ENCODE assay signal across 47 mouse cellular contexts in the genomic region with DNA sequence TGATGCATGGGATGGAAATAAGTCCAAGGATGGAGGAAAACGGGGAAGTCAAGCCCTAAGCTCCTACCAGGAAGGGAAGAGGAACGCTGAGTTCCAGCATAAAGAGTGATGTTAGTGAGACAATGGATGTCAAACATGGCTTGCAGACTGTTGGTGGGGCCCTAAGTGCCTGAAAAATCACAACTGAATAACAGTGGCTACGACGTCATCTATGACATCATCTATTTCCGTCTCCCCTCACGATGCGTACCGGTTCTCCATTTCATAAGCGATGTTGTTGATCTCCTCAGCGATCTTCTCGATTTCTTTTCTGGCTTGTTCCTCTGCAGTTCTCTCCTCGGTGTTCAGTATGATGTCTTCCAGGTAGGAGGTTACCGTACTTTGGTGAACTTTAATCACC. TPM values are rescaled to one million over a fixed set of nuclear protein-coding genes. Genes with fewer than 3 reads are reported as not detected.
"Had no signal": no experiment of that assay in that cellular context is flagged by ENCODE, and none has a peak within 500 bp of the region (broad histone marks: within the 10 kb centered on the region; RNA-seq: fewer than 3 reads in every experiment).

No protein-coding gene starts in this region.

- DNase-seq: left cerebral cortex, postnatal 4 days; liver; liver, embryonic 13.5 days; liver, postnatal 0 days; lung, adult 18-20 months; lung, adult 2 months; lung, embryonic 14.5 days; lung, postnatal 10 days; lung, postnatal 14 days; lung, postnatal 36 days; lung, postnatal 4 days; midbrain, embryonic 14.5 days had no signal

- H3K4me1 ChIP-seq: liver, embryonic 12.5 days; liver, embryonic 15.5 days had no signal

- H3K9ac ChIP-seq: limb, embryonic 12.5 days; limb, embryonic 13.5 days; limb, embryonic 15.5 days; liver, embryonic 12.5 days; liver, embryonic 13.5 days; liver, embryonic 14.5 days; liver, embryonic 15.5 days; liver, postnatal 0 days; lung, embryonic 14.5 days; lung, embryonic 15.5 days; midbrain, embryonic 12.5 days; midbrain, embryonic 13.5 days; midbrain, embryonic 15.5 days; neural tube, embryonic 12.5 days had no signal

- H3K4me3 ChIP-seq: limb, embryonic 10.5 days; limb, embryonic 12.5 days; limb, embryonic 13.5 days; limb, embryonic 15.5 days; liver, embryonic 12.5 days; liver, embryonic 13.5 days; liver, embryonic 15.5 days; lung, embryonic 15.5 days; megakaryocyte, embryonic 14.5 days; midbrain, embryonic 10.5 days; midbrain, embryonic 12.5 days; midbrain, embryonic 13.5 days; midbrain, embryonic 15.5 days; myocyte; neural tube, embryonic 12.5 days had no signal

- H3K9me3 ChIP-seq: limb, embryonic 10.5 days; limb, embryonic 12.5 days; limb, embryonic 13.5 days; limb, embryonic 15.5 days; liver, embryonic 12.5 days; liver, embryonic 13.5 days; liver, embryonic 15.5 days; lung, embryonic 15.5 days; megakaryocyte, embryonic 14.5 days; midbrain, embryonic 10.5 days; midbrain, embryonic 12.5 days; midbrain, embryonic 13.5 days; midbrain, embryonic 15.5 days; neural tube, embryonic 12.5 days had no signal

- H3K27ac ChIP-seq: limb, embryonic 10.5 days; limb, embryonic 12.5 days; limb, embryonic 13.5 days; limb, embryonic 15.5 days; liver, embryonic 12.5 days; liver, embryonic 13.5 days; liver, embryonic 14.5 days; liver, embryonic 15.5 days; lung, embryonic 15.5 days; macrophage; midbrain, embryonic 10.5 days; midbrain, embryonic 12.5 days; midbrain, embryonic 13.5 days; midbrain, embryonic 15.5 days; neural tube, embryonic 12.5 days had no signal

- H3K27me3 ChIP-seq: limb, embryonic 12.5 days; limb, embryonic 13.5 days; limb, embryonic 15.5 days; liver, embryonic 12.5 days; liver, embryonic 13.5 days; lung, embryonic 15.5 days; midbrain, embryonic 12.5 days; midbrain, embryonic 13.5 days; midbrain, embryonic 15.5 days; neural tube, embryonic 12.5 days had no signal

- H3K4me2 ChIP-seq: limb, embryonic 12.5 days; limb, embryonic 13.5 days; limb, embryonic 15.5 days; liver, embryonic 11.5 days; liver, embryonic 12.5 days; liver, embryonic 13.5 days; liver, embryonic 15.5 days; lung, embryonic 14.5 days; lung, embryonic 15.5 days; midbrain, embryonic 11.5 days; midbrain, embryonic 12.5 days; midbrain, embryonic 13.5 days; midbrain, embryonic 15.5 days; neural tube, embryonic 12.5 days had no signal

- H3K36me3 ChIP-seq: limb, embryonic 10.5 days; limb, embryonic 12.5 days; limb, embryonic 13.5 days; limb, embryonic 15.5 days; liver, embryonic 12.5 days; liver, embryonic 13.5 days; liver, embryonic 15.5 days; lung, embryonic 15.5 days; midbrain, embryonic 10.5 days; midbrain, embryonic 12.5 days; midbrain, embryonic 13.5 days; midbrain, embryonic 15.5 days; neural tube, embryonic 12.5 days had no signal

RNA-seq across cellular contexts. Expression of gene Nr1i2, which starts 7.7 kb away (rescaled TPM):
- total RNA-seq: left cerebral cortex, postnatal 10 days; left cerebral cortex, postnatal 14 days; left cerebral cortex, postnatal 25 days; left cerebral cortex, postnatal 36 days; left cerebral cortex, postnatal 4 days; megakaryocyte progenitor cell, adult 5-6 weeks; megakaryocyte, adult 5-6 weeks; megakaryocyte-erythroid progenitor cell, adult 5-6 weeks; midbrain, postnatal 0 days; monocyte, adult 5-6 weeks had no signal
- polyA plus RNA-seq: limb, embryonic 10.5 days; limb, embryonic 11.5 days; limb, embryonic 12.5 days; limb, embryonic 13.5 days; limb, embryonic 15.5 days; lung, embryonic 14.5 days; lung, embryonic 16.5 days; macrophage; midbrain, embryonic 10.5 days; midbrain, embryonic 11.5 days; midbrain, embryonic 12.5 days; midbrain, embryonic 13.5 days; midbrain, embryonic 14.5 days; midbrain, embryonic 16.5 days; midbrain, postnatal 0 days; myocyte; neural tube, embryonic 11.5 days; neural tube, embryonic 12.5 days had no signal

RNA-seq across cellular contexts. Expression of gene Maats1, which starts 39.6 kb away (rescaled TPM):
- total RNA-seq: liver, adult 2 months; megakaryocyte progenitor cell, adult 5-6 weeks; megakaryocyte, adult 5-6 weeks; monocyte, adult 5-6 weeks had no signal
- polyA plus RNA-seq: limb, embryonic 10.5 days; limb, embryonic 15.5 days; liver, adult 2 months; liver, embryonic 13.5 days; macrophage had no signal

RNA-seq across cellular contexts. Expression of gene Gm21987, which starts 44.5 kb away (rescaled TPM):
- total RNA-seq: left cerebral cortex, postnatal 10 days; left cerebral cortex, postnatal 14 days; left cerebral cortex, postnatal 36 days; left cerebral cortex, postnatal 4 days; liver, adult 2 months; megakaryocyte progenitor cell, adult 5-6 weeks; megakaryocyte, adult 5-6 weeks; megakaryocyte-erythroid progenitor cell, adult 5-6 weeks; midbrain, postnatal 0 days; monocyte, adult 5-6 weeks had no signal
- polyA plus RNA-seq: limb, embryonic 10.5 days; limb, embryonic 11.5 days; limb, embryonic 12.5 days; limb, embryonic 13.5 days; limb, embryonic 14.5 days; liver, adult 2 months; liver, embryonic 11.5 days; liver, embryonic 12.5 days; liver, embryonic 13.5 days; liver, embryonic 14.5 days; liver, embryonic 15.5 days; liver, embryonic 16.5 days; liver, postnatal 0 days; lung, adult 2 months; lung, embryonic 14.5 days; lung, embryonic 15.5 days; lung, postnatal 0 days; macrophage; midbrain, embryonic 10.5 days; midbrain, embryonic 11.5 days; midbrain, embryonic 12.5 days; midbrain, embryonic 13.5 days; midbrain, embryonic 14.5 days; midbrain, embryonic 15.5 days; midbrain, embryonic 16.5 days; midbrain, postnatal 0 days; neural tube, embryonic 11.5 days; neural tube, embryonic 12.5 days had no signal

RNA-seq across cellular contexts. Expression of gene Popdc2, which starts 59.6 kb away (rescaled TPM):
- total RNA-seq: monocyte, adult 5-6 weeks had no signal
- polyA plus RNA-seq: macrophage had no signal
